Mouse (Mus musculus): Measurements from ENCODE around the gene Col15a1. TPM values are rescaled to one million over a fixed set of nuclear protein-coding genes. Genes with fewer than 3 reads are reported as not detected.

Gene Col15a1
- polyA plus RNA-seq, 1 experiment: 1.6 TPM

DNA sequence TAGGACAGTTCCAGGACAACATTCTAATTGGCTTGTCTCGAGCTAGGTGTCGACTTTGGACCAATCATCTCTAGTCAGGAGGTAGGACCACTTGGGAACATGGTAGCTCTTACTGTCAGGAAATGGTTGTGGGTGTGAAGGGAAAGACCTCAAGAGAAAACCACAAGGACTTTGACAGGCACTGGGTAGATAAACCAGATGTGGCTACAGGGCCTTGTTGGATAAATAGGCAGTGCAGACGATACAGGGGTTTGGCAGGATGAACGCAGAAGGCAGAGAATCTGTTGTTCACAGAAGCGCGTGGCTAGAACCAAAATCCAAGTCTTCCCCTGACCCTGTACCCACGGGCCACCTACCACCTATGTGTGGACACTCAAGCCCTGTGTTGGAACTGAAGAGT, 94.6 kb downstream of the Col15a1 start:
- no peak for TF ChIP-seq EP300 (IDR thresholded peaks at IDR 0.05; ENCODE audit: insufficient read depth, low read depth, low read length)
- TF ChIP-seq POLR2A (IDR thresholded peaks at IDR 0.05; ENCODE audit: insufficient read depth, low read length): no peak
- no peak for TF ChIP-seq CTCF (IDR thresholded peaks at IDR 0.05; ENCODE audit: low read depth, low read length)
- Histone ChIP-seq H3K4me1 (ENCODE audit: control insufficient read depth, insufficient read depth, low read length) (no peaks in the 10 kb centered on the region), H3K27ac (ENCODE audit: insufficient read depth, low read length) (no peak overlapping the region), H3K27me3 (ENCODE audit: control insufficient read depth, insufficient read depth, low read length, poor library complexity, severe bottlenecking) (no peaks in the 10 kb centered on the region), H3K9me3 (replicated peaks; ENCODE audit: control insufficient read depth, insufficient read depth, low read length, poor library complexity, severe bottlenecking) (peaks cover 6% of the 10 kb centered on the region), H3K9ac (ENCODE audit: low read depth, poor library complexity, severe bottlenecking) (no peak overlapping the region), H3K4me3 (ENCODE audit: low read depth, low read length) (no peak overlapping the region), H3K36me3 (ENCODE audit: control insufficient read depth, insufficient read depth, low read length, poor library complexity, severe bottlenecking) (no peaks in the 10 kb centered on the region)

DNA sequence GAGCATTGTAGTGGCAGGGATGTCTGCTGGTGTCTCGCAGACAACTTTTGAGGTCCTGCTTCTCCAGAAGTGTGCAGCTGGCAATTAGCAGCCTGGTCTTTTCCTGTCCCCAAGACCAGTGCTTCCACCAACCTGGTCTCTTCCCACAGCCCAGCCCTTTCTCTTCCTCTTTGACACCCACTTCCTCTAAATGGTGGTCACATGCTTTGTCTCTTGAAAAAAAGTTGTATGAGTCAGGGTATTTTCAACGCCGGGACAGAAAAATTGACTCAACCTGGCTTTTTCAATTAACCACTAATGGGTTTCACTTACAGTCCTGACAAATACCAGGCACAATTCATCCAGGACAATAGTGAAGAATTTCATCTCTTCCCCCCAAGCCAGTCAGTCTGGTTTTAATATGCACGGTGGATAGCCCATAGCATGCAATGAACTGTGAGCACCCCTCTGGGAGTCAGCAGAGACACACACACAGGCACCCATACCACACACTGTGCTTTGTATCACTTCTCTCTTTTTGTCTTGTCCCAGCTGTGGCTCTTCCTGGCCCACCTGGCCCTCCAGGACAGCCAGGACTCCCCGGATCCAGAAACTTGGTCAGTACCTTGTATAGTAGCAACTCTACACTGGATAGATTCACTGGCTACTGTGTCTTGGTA, 95.5 kb downstream of the Col15a1 start:
- H3K27me3 ChIP-seq (ENCODE audit: control insufficient read depth, insufficient read depth, low read length, poor library complexity, severe bottlenecking): no peaks in the 10 kb centered on the region
- no peak overlapping the region for H3K4me3 ChIP-seq (ENCODE audit: low read depth, low read length)
- no peaks in the 10 kb centered on the region for H3K4me1 ChIP-seq (ENCODE audit: control insufficient read depth, insufficient read depth, low read length)
- peaks cover 6% of the 10 kb centered on the region for H3K9me3 ChIP-seq (replicated peaks; ENCODE audit: control insufficient read depth, insufficient read depth, low read length, poor library complexity, severe bottlenecking)
- H3K9ac ChIP-seq (ENCODE audit: low read depth, poor library complexity, severe bottlenecking): no peak overlapping the region
- H3K27ac ChIP-seq (ENCODE audit: insufficient read depth, low read length): no peak overlapping the region
- TF ChIP-seq POLR2A (IDR thresholded peaks at IDR 0.05; ENCODE audit: insufficient read depth, low read length) (no peak), CTCF (IDR thresholded peaks at IDR 0.05; ENCODE audit: low read depth, low read length) (no peak)
- H3K36me3 ChIP-seq (ENCODE audit: control insufficient read depth, insufficient read depth, low read length, poor library complexity, severe bottlenecking): no peaks in the 10 kb centered on the region

DNA sequence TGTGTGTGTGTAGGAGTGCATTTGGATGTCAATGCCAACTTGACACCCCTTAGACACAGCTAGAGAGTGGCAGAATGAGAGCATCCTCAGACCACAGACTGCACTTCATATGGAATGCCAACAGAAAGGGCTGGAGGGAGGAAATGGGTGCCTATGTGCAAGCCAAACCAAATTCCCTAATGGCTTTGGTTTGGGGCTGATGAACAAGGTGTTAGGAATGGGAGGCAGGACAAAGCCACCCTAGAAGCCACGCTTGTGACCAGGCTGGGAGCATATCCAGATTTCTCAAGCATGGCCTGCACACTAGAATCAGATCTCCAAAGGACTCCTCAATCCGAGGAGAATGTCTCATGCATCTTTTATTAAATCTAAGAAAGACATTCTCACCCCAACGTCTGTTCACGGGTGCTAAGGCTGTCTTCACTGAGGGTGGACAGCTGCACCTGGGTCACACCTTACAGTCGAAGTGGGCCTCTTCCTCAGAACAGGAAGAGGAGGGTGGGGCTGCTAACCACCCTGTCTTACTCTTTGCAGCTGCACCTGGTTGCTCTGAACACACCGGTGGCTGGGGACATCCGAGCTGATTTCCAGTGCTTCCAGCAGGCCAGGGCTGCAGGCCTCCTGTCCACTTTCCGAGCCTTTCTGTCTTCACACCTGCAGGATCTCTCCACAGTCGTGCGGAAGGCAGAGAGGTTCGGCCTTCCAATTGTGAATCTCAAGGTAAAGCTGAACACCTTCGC, 102.1 kb downstream of the Col15a1 start:
- H3K9ac ChIP-seq (ENCODE audit: low read depth, poor library complexity, severe bottlenecking): no peak overlapping the region
- H3K4me3 ChIP-seq (ENCODE audit: low read depth, low read length): no peak overlapping the region
- H3K9me3 ChIP-seq (replicated peaks; ENCODE audit: control insufficient read depth, insufficient read depth, low read length, poor library complexity, severe bottlenecking): no peaks in the 10 kb centered on the region
- no peaks in the 10 kb centered on the region for H3K27me3 ChIP-seq (ENCODE audit: control insufficient read depth, insufficient read depth, low read length, poor library complexity, severe bottlenecking)
- H3K27ac ChIP-seq (ENCODE audit: insufficient read depth, low read length): no peak overlapping the region
- TF ChIP-seq EP300 (IDR thresholded peaks at IDR 0.05; ENCODE audit: insufficient read depth, low read depth, low read length) (no peak), CTCF (IDR thresholded peaks at IDR 0.05; ENCODE audit: low read depth, low read length) (no peak), POLR2A (IDR thresholded peaks at IDR 0.05; ENCODE audit: insufficient read depth, low read length) (no peak)
- no peaks in the 10 kb centered on the region for H3K36me3 ChIP-seq (ENCODE audit: control insufficient read depth, insufficient read depth, low read length, poor library complexity, severe bottlenecking)
- no peaks in the 10 kb centered on the region for H3K4me1 ChIP-seq (ENCODE audit: control insufficient read depth, insufficient read depth, low read length)

DNA sequence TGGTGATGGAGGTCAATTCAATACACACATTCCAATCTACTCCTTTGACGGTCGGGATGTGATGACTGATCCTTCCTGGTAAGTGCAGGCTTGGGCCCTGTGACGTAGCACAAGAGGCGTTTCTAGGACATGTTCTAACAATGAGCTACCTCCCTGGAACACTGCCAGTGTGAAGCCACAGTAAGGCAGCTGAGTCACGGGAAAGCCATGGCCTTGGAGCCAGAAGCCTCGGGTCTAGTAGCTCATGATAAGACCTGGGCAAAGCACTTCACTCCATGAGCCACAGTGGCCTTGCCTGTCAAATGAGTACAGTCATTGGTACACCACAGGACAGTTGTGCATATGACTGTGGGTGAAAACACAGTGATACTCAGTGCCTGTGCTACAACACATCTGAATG, 102.9 kb downstream of the Col15a1 start:
- no peak for TF ChIP-seq CTCF (IDR thresholded peaks at IDR 0.05; ENCODE audit: low read depth, low read length)
- no peak for TF ChIP-seq POLR2A (IDR thresholded peaks at IDR 0.05; ENCODE audit: insufficient read depth, low read length)
- no peak for TF ChIP-seq EP300 (IDR thresholded peaks at IDR 0.05; ENCODE audit: insufficient read depth, low read depth, low read length)
- no peaks in the 10 kb centered on the region for H3K36me3 ChIP-seq (ENCODE audit: control insufficient read depth, insufficient read depth, low read length, poor library complexity, severe bottlenecking)
- H3K4me1 ChIP-seq (ENCODE audit: control insufficient read depth, insufficient read depth, low read length): no peaks in the 10 kb centered on the region
- no peaks in the 10 kb centered on the region for H3K9me3 ChIP-seq (replicated peaks; ENCODE audit: control insufficient read depth, insufficient read depth, low read length, poor library complexity, severe bottlenecking)
- no peak overlapping the region for H3K27ac ChIP-seq (ENCODE audit: insufficient read depth, low read length)
- no peak overlapping the region for H3K9ac ChIP-seq (ENCODE audit: low read depth, poor library complexity, severe bottlenecking)
- no peaks in the 10 kb centered on the region for H3K27me3 ChIP-seq (ENCODE audit: control insufficient read depth, insufficient read depth, low read length, poor library complexity, severe bottlenecking)
- H3K4me3 ChIP-seq (ENCODE audit: low read depth, low read length): no peak overlapping the region

DNA sequence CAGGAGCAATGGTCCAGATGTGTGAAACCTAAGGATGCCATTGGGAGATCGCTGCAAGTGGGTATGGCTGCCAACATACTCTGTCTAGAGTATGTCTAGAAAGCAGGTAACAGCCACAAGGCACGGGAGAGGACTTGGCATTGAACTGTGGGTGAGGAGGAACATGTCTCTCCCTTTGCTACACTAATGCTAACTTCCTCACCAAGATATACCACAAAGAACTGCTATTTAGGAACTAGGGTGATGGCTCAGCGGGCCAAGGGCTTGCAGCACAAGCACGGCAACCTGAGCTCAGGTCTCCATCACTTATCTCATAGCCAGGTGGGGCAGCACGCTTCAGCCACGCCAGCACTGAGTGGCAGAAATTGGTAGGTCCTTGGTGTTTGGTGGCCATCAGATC, 103.5 kb downstream of the Col15a1 start:
- Histone ChIP-seq H3K4me3 (ENCODE audit: low read depth, low read length) (no peak overlapping the region), H3K27me3 (ENCODE audit: control insufficient read depth, insufficient read depth, low read length, poor library complexity, severe bottlenecking) (no peaks in the 10 kb centered on the region), H3K9ac (ENCODE audit: low read depth, poor library complexity, severe bottlenecking) (no peak overlapping the region), H3K36me3 (ENCODE audit: control insufficient read depth, insufficient read depth, low read length, poor library complexity, severe bottlenecking) (no peaks in the 10 kb centered on the region), H3K27ac (ENCODE audit: insufficient read depth, low read length) (no peak overlapping the region), H3K4me1 (ENCODE audit: control insufficient read depth, insufficient read depth, low read length) (no peaks in the 10 kb centered on the region), H3K9me3 (replicated peaks; ENCODE audit: control insufficient read depth, insufficient read depth, low read length, poor library complexity, severe bottlenecking) (no peaks in the 10 kb centered on the region)
- TF ChIP-seq POLR2A (IDR thresholded peaks at IDR 0.05; ENCODE audit: insufficient read depth, low read length) (no peak), CTCF (IDR thresholded peaks at IDR 0.05; ENCODE audit: low read depth, low read length) (no peak), EP300 (IDR thresholded peaks at IDR 0.05; ENCODE audit: insufficient read depth, low read depth, low read length) (no peak)

DNA sequence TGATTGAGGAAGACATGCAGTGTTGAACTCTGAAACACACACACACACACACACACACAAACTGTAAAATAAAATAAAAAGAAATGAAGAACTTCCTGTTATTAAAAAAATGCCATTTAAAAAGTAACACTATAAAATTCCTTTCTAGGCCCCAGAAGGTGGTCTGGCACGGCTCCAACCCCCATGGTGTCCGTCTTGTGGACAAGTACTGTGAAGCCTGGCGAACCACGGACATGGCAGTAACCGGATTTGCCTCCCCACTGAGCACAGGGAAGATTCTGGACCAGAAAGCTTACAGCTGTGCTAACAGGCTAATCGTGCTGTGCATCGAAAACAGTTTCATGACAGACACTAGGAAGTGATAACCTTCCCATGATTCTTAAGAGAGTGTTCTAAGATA, 104.0 kb downstream of the Col15a1 start:
- no peaks in the 10 kb centered on the region for H3K9me3 ChIP-seq (replicated peaks; ENCODE audit: control insufficient read depth, insufficient read depth, low read length, poor library complexity, severe bottlenecking)
- no peaks in the 10 kb centered on the region for H3K4me1 ChIP-seq (ENCODE audit: control insufficient read depth, insufficient read depth, low read length)
- H3K4me3 ChIP-seq (ENCODE audit: low read depth, low read length): no peak overlapping the region
- no peaks in the 10 kb centered on the region for H3K27me3 ChIP-seq (ENCODE audit: control insufficient read depth, insufficient read depth, low read length, poor library complexity, severe bottlenecking)
- no peak overlapping the region for H3K27ac ChIP-seq (ENCODE audit: insufficient read depth, low read length)
- TF ChIP-seq EP300 (IDR thresholded peaks at IDR 0.05; ENCODE audit: insufficient read depth, low read depth, low read length) (no peak), CTCF (IDR thresholded peaks at IDR 0.05; ENCODE audit: low read depth, low read length) (no peak), POLR2A (IDR thresholded peaks at IDR 0.05; ENCODE audit: insufficient read depth, low read length) (no peak)
- H3K9ac ChIP-seq (ENCODE audit: low read depth, poor library complexity, severe bottlenecking): no peak overlapping the region
- H3K36me3 ChIP-seq (ENCODE audit: control insufficient read depth, insufficient read depth, low read length, poor library complexity, severe bottlenecking): no peaks in the 10 kb centered on the region
